Mouse (Mus musculus): ENCODE data around the gene Peak1. TPM values are rescaled to one million over a fixed set of nuclear protein-coding genes. Genes with fewer than 3 reads are reported as not detected.

Peak1 gene
- polyA plus RNA-seq, 1 experiment from 2014 or later: 11.2 TPM

DNA sequence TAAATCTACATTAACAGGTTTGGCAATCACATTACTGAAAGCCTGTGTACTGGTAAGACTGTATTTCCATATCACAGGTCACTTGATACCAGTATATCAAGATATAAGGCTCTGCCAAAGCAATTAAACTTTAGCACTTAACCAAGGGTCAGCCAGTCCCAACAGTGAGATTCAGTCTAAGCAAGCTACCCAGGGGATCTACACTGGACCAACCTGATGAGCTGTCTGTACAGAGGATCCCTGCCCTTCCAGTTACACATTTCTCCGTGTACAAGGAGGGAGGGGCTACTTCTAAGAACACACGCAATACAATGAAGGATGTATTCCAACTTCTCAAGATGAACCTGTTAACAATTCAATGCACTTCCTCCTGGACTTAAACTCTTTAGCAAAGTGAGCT lies 259.8 kb downstream of the Peak1 start:
- Histone ChIP-seq H3K4me2 (replicated peaks) (no peak overlapping the region), H3K9me3 (replicated peaks) (no peaks in the 10 kb centered on the region), H3K27me3 (no peaks in the 10 kb centered on the region), H3K4me1 (peaks cover 26% of the 10 kb centered on the region), H3K27ac (replicated peaks) (no peak overlapping the region), H3K9ac (no peak overlapping the region), H3K36me3 (no peaks in the 10 kb centered on the region), H3K4me3 (replicated peaks) (no peak overlapping the region)
- WGBS: 50% methylated on average over 2 of the region's 2 CpGs
- ATAC-seq (ENCODE audit: insufficient number of reproducible peaks, low FRiP score, low TSS enrichment, low read depth): no peak

GRCm38 (mm10) chr9:56154572-56154971 lies 263.3 kb downstream of the Peak1 start:
- Histone ChIP-seq H3K27ac (replicated peaks) (no peak overlapping the region), H3K36me3 (0 out of 2 replicates have a peak, but pooled peaks cover 2% of the 10 kb centered on the region), H3K4me2 (replicated peaks) (no peak overlapping the region), H3K4me3 (replicated peaks) (no peak overlapping the region), H3K9me3 (replicated peaks) (no peaks in the 10 kb centered on the region), H3K4me1 (peaks cover 30% of the 10 kb centered on the region), H3K27me3 (no peaks in the 10 kb centered on the region), H3K9ac (no peak overlapping the region)
- ATAC-seq (ENCODE audit: insufficient number of reproducible peaks, low FRiP score, low TSS enrichment, low read depth): no peak
- 96% methylated on average over 5 of the region's 5 CpGs for WGBS

GRCm38 (mm10) chr9:56152482-56153007 lies 265.3 kb downstream of the Peak1 start:
- H3K4me1 ChIP-seq: peaks cover 21% of the 10 kb centered on the region
- no peak overlapping the region for H3K9ac ChIP-seq
- H3K4me2 ChIP-seq (replicated peaks): no peak overlapping the region
- no peaks in the 10 kb centered on the region for H3K9me3 ChIP-seq (replicated peaks)
- H3K4me3 ChIP-seq (replicated peaks): no peak overlapping the region
- ATAC-seq (ENCODE audit: insufficient number of reproducible peaks, low FRiP score, low TSS enrichment, low read depth): no peak
- H3K27ac ChIP-seq (replicated peaks): peak overlapping the region; percentile 63
- H3K27me3 ChIP-seq: no peaks in the 10 kb centered on the region
- 50% methylated on average over 4 of the region's 4 CpGs for WGBS
- H3K36me3 ChIP-seq: 0 out of 2 replicates have a peak, but pooled peaks cover 2% of the 10 kb centered on the region

- Histone ChIP-seq H3K27me3 (no peaks in the 10 kb centered on the region), H3K4me3 (replicated peaks) (no peak overlapping the region), H3K4me2 (replicated peaks) (no peak overlapping the region), H3K27ac (replicated peaks) (peak overlapping the region; percentile 63), H3K36me3 (peaks cover 6% of the 10 kb centered on the region; the same call in 1 of the 2 replicates), H3K9me3 (replicated peaks) (no peaks in the 10 kb centered on the region), H3K9ac (no peak overlapping the region), H3K4me1 (peaks cover 21% of the 10 kb centered on the region)
- 40% methylated on average over 7 of the region's 7 CpGs for WGBS
- no peak; the same call in 1 of the 2 replicates for ATAC-seq (ENCODE audit: insufficient number of reproducible peaks, low FRiP score, low TSS enrichment, low read depth)
Observed at GRCm38 (mm10) chr9:56151745-56152481, 266.0 kb downstream of the Peak1 start.

Small RNA genes lying within 50 kb of the gene (microRNA-seq; reads per million reads assigned to microRNA genes)
- gene Gm24270 (ENCODE audit: borderline number of aligned reads): 0.69 reads per million

Other genes with a start within 250 kb of the Peak1 start
- 57.8 and 61.1 TPM in 2 replicates for gene Hmg20a, start 542 bp upstream of the Peak1 start, polyA plus RNA-seq (2015; fragmentation: Nextera tagmentation; extraction: Ambion mirVana)